15 mouse cellular contexts compared by ENCODE assay signal in genomic region chr1:151342311-151342710, GRCm38 (mm10). TPM values are rescaled to one million over a fixed set of nuclear protein-coding genes. Genes with fewer than 3 reads are reported as not detected.
DNase-seq lines count a peak whose midpoint lies in the region; ATAC-seq and TF ChIP-seq lines count a peak whose summit lies in the region.
"Had no signal": no experiment of that assay in that cellular context is flagged by ENCODE, and none has a peak within 500 bp of the region (broad histone marks: within the 10 kb centered on the region; RNA-seq: fewer than 3 reads in every experiment).

No protein-coding gene starts in this region.

- peak overlapping the region; percentile 89 for H3K27ac ChIP-seq in heart, adult 2 months
- peak overlapping the region; percentile 95 for H3K27ac ChIP-seq in kidney, embryonic 15.5 days
- H3K27ac ChIP-seq in intestine, embryonic 16.5 days (ENCODE audit: low read length) = peak overlapping the region; percentile 89; the same call in 1 of the 2 replicates
- H3K27ac ChIP-seq: limb, embryonic 10.5 days; midbrain, embryonic 10.5 days had no signal

- ATAC-seq in kidney, embryonic 15.5 days (replicated peaks; ENCODE audit: low FRiP score) = no peak
- no peak for ATAC-seq in intestine, embryonic 16.5 days
- ATAC-seq: forebrain, postnatal 0 days had no signal

- no peak for DNase-seq in heart, adult 2 months
- no peak for DNase-seq in heart, postnatal 10 days
- DNase-seq in kidney, adult 8-10 months = no peak
- DNase-seq in A20 (ENCODE audit: low read depth, low spot score) = peak; percentile 56
- DNase-seq in ovary, postnatal 36 days (ENCODE audit: low spot score) = no peak
- DNase-seq in left cerebral cortex, adult 18-20 months (ENCODE audit: low spot score in 2 of 2) = no peak
- DNase-seq: cerebellum, adult 8-10 months; forebrain, postnatal 0 days; gastrocnemius, postnatal 25 days; thymus, adult 2 months had no signal

- H3K36me3 ChIP-seq in heart, adult 2 months (ENCODE audit: control insufficient read depth, insufficient read depth, low read length) = peaks cover 19% of the 10 kb centered on the region
- H3K36me3 ChIP-seq in kidney, embryonic 15.5 days = no peaks in the 10 kb centered on the region
- H3K36me3 ChIP-seq in intestine, embryonic 16.5 days (ENCODE audit: control insufficient read depth, insufficient read depth, low read length) = no peaks in the 10 kb centered on the region
- H3K36me3 ChIP-seq: limb, embryonic 10.5 days; lung, embryonic 15.5 days; midbrain, embryonic 10.5 days had no signal

- no peaks in the 10 kb centered on the region for H3K9me3 ChIP-seq in kidney, embryonic 15.5 days (replicated peaks)
- no peaks in the 10 kb centered on the region for H3K9me3 ChIP-seq in intestine, embryonic 16.5 days (ENCODE audit: control insufficient read depth, low read length)
- H3K9me3 ChIP-seq: limb, embryonic 10.5 days; lung, embryonic 15.5 days; midbrain, embryonic 10.5 days had no signal

- peaks cover 12% of the 10 kb centered on the region for H3K4me1 ChIP-seq in heart, adult 2 months (ENCODE audit: control insufficient read depth, insufficient read depth, low read length)
- peaks cover 49% of the 10 kb centered on the region for H3K4me1 ChIP-seq in kidney, embryonic 15.5 days
- peaks cover 7% of the 10 kb centered on the region for H3K4me1 ChIP-seq in intestine, embryonic 16.5 days (ENCODE audit: control insufficient read depth, insufficient read depth, low read length)

- no peak for TF ChIP-seq EP300 in heart, adult 2 months (IDR thresholded peaks at IDR 0.05; ENCODE audit: insufficient read depth, low read depth, low read length)

- 0 out of 2 replicates have a peak, but pooled peaks cover 1% of the 10 kb centered on the region for H3K79me2 ChIP-seq in heart, adult 2 months (replicated peaks; ENCODE audit: control insufficient read depth, insufficient read depth, low read length)

- no peak for TF ChIP-seq POLR2A in heart, adult 2 months (IDR thresholded peaks at IDR 0.05; ENCODE audit: insufficient read depth, low read depth, low read length)

- no peak overlapping the region for H3K9ac ChIP-seq in heart, adult 2 months (ENCODE audit: low read depth, low read length)
- H3K9ac ChIP-seq in kidney, embryonic 15.5 days = no peak overlapping the region
- H3K9ac ChIP-seq in intestine, embryonic 16.5 days (ENCODE audit: low read depth, low read length) = 0 out of 2 replicates have a peak overlapping the region, but pooled peaks have one; percentile 2
- H3K9ac ChIP-seq: forebrain, postnatal 0 days had no signal

- TF ChIP-seq CTCF in heart, adult 2 months (IDR thresholded peaks at IDR 0.05) = no peak

- intact Hi-C loops in heart, adult 2 months (cut with DNase I) = loop anchor here (5.0 kb wide), 4 partner anchors 55 to 240 kb away; no protein-coding TSS in a partner anchor
- intact Hi-C loops in heart, postnatal 10 days (cut with DNase I) = loop anchor here (5.0 kb wide), 3 partner anchors 55 to 185 kb away; no protein-coding TSS in a partner anchor

- no peaks in the 10 kb centered on the region for H3K27me3 ChIP-seq in heart, adult 2 months (ENCODE audit: control insufficient read depth, insufficient read depth, low read length)
- no peaks in the 10 kb centered on the region for H3K27me3 ChIP-seq in kidney, embryonic 15.5 days
- H3K27me3 ChIP-seq in intestine, embryonic 16.5 days (replicated peaks; ENCODE audit: control insufficient read depth, insufficient read depth, low read length) = no peaks in the 10 kb centered on the region
- H3K27me3 ChIP-seq: lung, embryonic 15.5 days had no signal

- no peak overlapping the region; the same call in 1 of the 2 replicates for H3K4me3 ChIP-seq in heart, adult 2 months
- H3K4me3 ChIP-seq in kidney, embryonic 15.5 days (replicated peaks) = no peak overlapping the region
- H3K4me3 ChIP-seq in intestine, embryonic 16.5 days (ENCODE audit: low read length) = no peak overlapping the region; the same call in 1 of the 2 replicates

- H3K4me2 ChIP-seq in kidney, embryonic 15.5 days = peak overlapping the region; percentile 38; the same call in 1 of the 2 replicates
- peak overlapping the region; percentile 67 for H3K4me2 ChIP-seq in intestine, embryonic 16.5 days (ENCODE audit: low read depth, low read length)

- WGBS in heart, adult 2 months = 45% methylated on average over 3 of the region's 3 CpGs
- WGBS in kidney, embryonic 15.5 days = 70% methylated on average over 3 of the region's 3 CpGs
- WGBS in intestine, embryonic 16.5 days = 55% methylated on average over 3 of the region's 3 CpGs

RNA-seq across cellular contexts. Expression of gene Ivns1abp, which starts 2.0 kb away (rescaled TPM):
- total RNA-seq in heart, adult 2 months (2021) = 100 to 1,000 TPM; 659 to 843 TPM
- 259 and 495 TPM in 2 replicates for polyA plus RNA-seq in heart, adult 2 months (2012; rRNA removed)
- total RNA-seq in heart, postnatal 10 days (2021) = 100 to 1,000 TPM; 417 to 438 TPM
- 421 and 464 TPM in 2 replicates for polyA plus RNA-seq in kidney, embryonic 15.5 days (2015; fragmentation: Nextera tagmentation; extraction: Ambion mirVana)
- polyA plus RNA-seq in intestine, embryonic 16.5 days (2015; fragmentation: Nextera tagmentation; extraction: Ambion mirVana) = 331 and 345 TPM in 2 replicates
- 100 to 1,000 TPM; 123 to 136 TPM for total RNA-seq in left cerebral cortex, adult 18-20 months (2021)
